Mouse (Mus musculus): ENCODE measurements around the gene Noxo1.

- TF ChIP-seq CTCF (conservative IDR thresholded peaks at IDR 0.05; ENCODE audit: insufficient read depth, insufficient read length, low read depth, low read length) (no peak), POLR2A (IDR thresholded peaks at IDR 0.05; ENCODE audit: low read depth, low read length) (no peak)
These were observed 26.3 kb downstream of the Noxo1 start for GRCm38 (mm10) chr17:24722220-24722924.

Measured in kidney, adult 2 months (tissue).